Mouse (Mus musculus): ENCODE data around the gene Glod4. TPM values are rescaled to one million over a fixed set of nuclear protein-coding genes. Genes with fewer than 3 reads are reported as not detected.
"Not testable (repeated sequence)": the region's sequence is repeated elsewhere in the genome, so short reads cannot be mapped to it uniquely, and the experiment has no call there.

Glod4 gene
- polyA plus RNA-seq, 1 experiment from 2014 or later: 72.5 TPM

- under 1% methylated on average over 35 of the region's 35 CpGs for WGBS (ENCODE audit: insufficient replicate concordance)
- H3K27ac ChIP-seq: peak within 1 kb of the TSS; percentile 79
- H3K4me1 ChIP-seq (replicated peaks): peaks cover 36% of the 10 kb centered on the region
- ATAC-seq (ENCODE audit: low read depth): peak; percentile 98
- DNase-seq: peak; percentile 96
- no peaks in the 10 kb centered on the region for H3K27me3 ChIP-seq
- peak within 1 kb of the TSS; percentile 90 for H3K4me3 ChIP-seq (replicated peaks)
- H3K9ac ChIP-seq: peak within 1 kb of the TSS; percentile 92
- H3K4me2 ChIP-seq: peak within 1 kb of the TSS; percentile 97
- H3K9me3 ChIP-seq (replicated peaks): no peaks in the 10 kb centered on the region
- peaks cover 43% of the 10 kb centered on the region for H3K36me3 ChIP-seq
Measured at GRCm38 (mm10) chr11:76217390-76217800, 26.1 kb downstream of the Glod4 start, which contains the start of the genes Dbil5 and Gemin4. Gene Dbil5, plus strand, starts transcription at chr11:76217608. Gene Gemin4, minus strand, starts transcription at chr11:76217664.

- Histone ChIP-seq H3K27me3 (no peaks in the 10 kb centered on the region), H3K4me3 (replicated peaks) (peak overlapping the region; percentile 90), H3K4me2 (peak overlapping the region; percentile 97), H3K9me3 (replicated peaks) (no peaks in the 10 kb centered on the region), H3K4me1 (replicated peaks) (peaks cover 36% of the 10 kb centered on the region), H3K36me3 (peaks cover 47% of the 10 kb centered on the region), H3K27ac (peak overlapping the region; percentile 79), H3K9ac (peak overlapping the region; percentile 92)
- WGBS (ENCODE audit: insufficient replicate concordance): 2% methylated on average over 33 of the region's 33 CpGs
- ATAC-seq (ENCODE audit: low read depth) (no peak; the same call in 1 of the 2 replicates), DNase-seq (no peak)
Measured at GRCm38 (mm10) chr11:76216681-76217389, 26.7 kb downstream of the Glod4 start.

- peak overlapping the region; percentile 90 for H3K4me3 ChIP-seq (replicated peaks)
- WGBS (ENCODE audit: insufficient replicate concordance): 77% methylated on average over 5 of the region's 5 CpGs
- peaks cover 36% of the 10 kb centered on the region for H3K4me1 ChIP-seq (replicated peaks)
- no peak for DNase-seq
- peak overlapping the region; percentile 79; the same call in 1 of the 2 replicates for H3K27ac ChIP-seq
- H3K27me3 ChIP-seq: no peaks in the 10 kb centered on the region
- H3K9me3 ChIP-seq (replicated peaks): no peaks in the 10 kb centered on the region
- H3K36me3 ChIP-seq: peaks cover 45% of the 10 kb centered on the region
- no peak for ATAC-seq (ENCODE audit: low read depth)
- H3K9ac ChIP-seq: peak overlapping the region; percentile 92
- peak overlapping the region; percentile 97 for H3K4me2 ChIP-seq
Measured at GRCm38 (mm10) chr11:76216049-76216540, 27.4 kb downstream of the Glod4 start.

- peaks cover 36% of the 10 kb centered on the region for H3K4me1 ChIP-seq (replicated peaks)
- no peak overlapping the region for H3K9ac ChIP-seq
- no peaks in the 10 kb centered on the region for H3K9me3 ChIP-seq (replicated peaks)
- 81% methylated on average over 2 of the region's 2 CpGs for whole genome bisulfite sequencing (ENCODE audit: insufficient replicate concordance)
- H3K4me2 ChIP-seq: no peak overlapping the region
- no peak for ATAC-seq (ENCODE audit: low read depth)
- no peak for DNase-seq
- peaks cover 44% of the 10 kb centered on the region for H3K36me3 ChIP-seq
- H3K27me3 ChIP-seq: no peaks in the 10 kb centered on the region
- H3K4me3 ChIP-seq (replicated peaks): no peak overlapping the region
- no peak overlapping the region for H3K27ac ChIP-seq
Measured at GRCm38 (mm10) chr11:76215011-76215410, 28.5 kb downstream of the Glod4 start.

GRCm38 (mm10) chr11:76213841-76214240, 29.7 kb downstream of the Glod4 start:
- H3K4me2 ChIP-seq: no peak overlapping the region
- peaks cover 36% of the 10 kb centered on the region for H3K4me1 ChIP-seq (replicated peaks)
- no peak overlapping the region for H3K27ac ChIP-seq
- no peak overlapping the region for H3K9ac ChIP-seq
- no peaks in the 10 kb centered on the region for H3K27me3 ChIP-seq
- no peaks in the 10 kb centered on the region for H3K9me3 ChIP-seq (replicated peaks)
- H3K36me3 ChIP-seq: peaks cover 49% of the 10 kb centered on the region
- WGBS (ENCODE audit: insufficient replicate concordance): 83% methylated on average over 5 of the region's 5 CpGs
- DNase-seq: no peak
- H3K4me3 ChIP-seq (replicated peaks): no peak overlapping the region
- no peak for ATAC-seq (ENCODE audit: low read depth)

GRCm38 (mm10) chr11:76211595-76211994, 31.9 kb downstream of the Glod4 start:
- H3K4me3 ChIP-seq (replicated peaks); H3K9ac ChIP-seq; H3K9me3 ChIP-seq (replicated peaks); DNase-seq; H3K27ac ChIP-seq; H3K27me3 ChIP-seq; H3K4me2 ChIP-seq; ATAC-seq (ENCODE audit: low read depth): not testable (repeated sequence)
- 96% methylated on average over 5 of the region's 6 CpGs for WGBS (ENCODE audit: insufficient replicate concordance)
- Histone ChIP-seq H3K36me3 (peaks cover 53% of the 10 kb centered on the region), H3K4me1 (replicated peaks) (peaks cover 18% of the 10 kb centered on the region)

GRCm38 (mm10) chr11:76210228-76210985, 33.1 kb downstream of the Glod4 start:
- Histone ChIP-seq H3K27me3 (no peaks in the 10 kb centered on the region), H3K36me3 (peaks cover 53% of the 10 kb centered on the region), H3K4me3 (replicated peaks) (no peak overlapping the region), H3K4me1 (replicated peaks) (peaks cover 7% of the 10 kb centered on the region; the same call in 1 of the 2 replicates), H3K27ac (no peak overlapping the region), H3K9me3 (replicated peaks) (no peaks in the 10 kb centered on the region), H3K4me2 (no peak overlapping the region), H3K9ac (no peak overlapping the region)
- ATAC-seq (ENCODE audit: low read depth) (no peak), DNase-seq (no peak)
- WGBS (ENCODE audit: insufficient replicate concordance): 78% methylated on average over 13 of the region's 13 CpGs

- Histone ChIP-seq H3K4me3 (replicated peaks) (no peak overlapping the region), H3K4me1 (replicated peaks) (peaks cover 15% of the 10 kb centered on the region), H3K9ac (no peak overlapping the region; the same call in 1 of the 2 replicates), H3K36me3 (peaks cover 27% of the 10 kb centered on the region), H3K4me2 (no peak overlapping the region), H3K27ac (no peak overlapping the region), H3K27me3 (peaks cover 21% of the 10 kb centered on the region), H3K9me3 (replicated peaks) (no peaks in the 10 kb centered on the region)
- DNase-seq (no peak), ATAC-seq (ENCODE audit: low read depth) (no peak)
- WGBS (ENCODE audit: insufficient replicate concordance): 78% methylated on average over 5 of the region's 5 CpGs
Measured at GRCm38 (mm10) chr11:76206793-76207192, 36.7 kb downstream of the Glod4 start.

- Histone ChIP-seq H3K4me3 (replicated peaks) (peak overlapping the region; percentile 74), H3K27me3 (peaks cover 38% of the 10 kb centered on the region), H3K4me2 (peak overlapping the region; percentile 100), H3K36me3 (no peaks in the 10 kb centered on the region), H3K4me1 (replicated peaks) (peaks cover 22% of the 10 kb centered on the region), H3K9me3 (replicated peaks) (no peaks in the 10 kb centered on the region), H3K27ac (no peak overlapping the region), H3K9ac (peak overlapping the region; percentile 82)
- peak; percentile 97 for ATAC-seq (ENCODE audit: low read depth)
- WGBS (ENCODE audit: insufficient replicate concordance): under 1% methylated on average over 89 of the region's 90 CpGs
- DNase-seq: peak; percentile 73
Measured at GRCm38 (mm10) chr11:76201761-76202674, 41.5 kb downstream of the Glod4 start.

- Histone ChIP-seq H3K27ac (no peak overlapping the region), H3K4me3 (replicated peaks) (no peak overlapping the region), H3K36me3 (no peaks in the 10 kb centered on the region), H3K4me1 (replicated peaks) (peaks cover 9% of the 10 kb centered on the region), H3K9me3 (replicated peaks) (no peaks in the 10 kb centered on the region), H3K27me3 (peaks cover 19% of the 10 kb centered on the region), H3K9ac (no peak overlapping the region), H3K4me2 (no peak overlapping the region)
- DNase-seq: no peak
- WGBS (ENCODE audit: insufficient replicate concordance): 41% methylated on average over 8 of the region's 8 CpGs
- no peak for ATAC-seq (ENCODE audit: low read depth)
Measured at GRCm38 (mm10) chr11:76196977-76197469, 46.5 kb downstream of the Glod4 start.
